ENCODE assay signal across 21 mouse cellular contexts in the genomic region with DNA sequence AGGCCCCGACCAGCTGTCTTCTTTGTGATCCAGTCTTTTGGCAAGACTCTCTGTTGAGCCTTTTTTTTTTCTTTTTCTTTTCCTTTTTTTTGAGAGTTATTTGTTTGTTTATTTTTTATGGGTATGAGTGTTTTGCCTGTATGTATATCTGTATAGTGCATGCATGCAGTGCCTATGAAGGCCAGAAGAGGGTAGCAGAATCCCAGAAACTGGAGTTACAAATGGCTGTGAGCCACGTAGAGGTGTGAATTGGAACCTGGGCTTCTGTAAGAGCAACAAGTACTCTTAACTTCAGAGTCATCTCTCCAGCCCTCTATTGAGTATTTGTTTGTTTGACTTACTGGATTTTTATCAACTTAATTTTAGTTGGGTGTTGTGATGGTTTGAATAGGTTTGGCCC.
DNase-seq lines count a peak whose midpoint lies in the region; ATAC-seq and TF ChIP-seq lines count a peak whose summit lies in the region.
"Had no signal": no experiment of that assay in that cellular context is flagged by ENCODE, and none has a peak within 500 bp of the region (broad histone marks: within the 10 kb centered on the region; RNA-seq: fewer than 3 reads in every experiment).

No protein-coding gene starts in this region.

- H3K4me2 ChIP-seq in liver, embryonic 14.5 days (ENCODE audit: low read depth): no peak overlapping the region
- H3K4me2 ChIP-seq: hindbrain, embryonic 13.5 days; intestine, embryonic 15.5 days; neural tube, embryonic 13.5 days had no signal

- no peak overlapping the region for H3K27ac ChIP-seq in liver, embryonic 14.5 days
- H3K27ac ChIP-seq in forebrain, embryonic 10.5 days: no peak overlapping the region
- H3K27ac ChIP-seq: hindbrain, embryonic 13.5 days; intestine, embryonic 15.5 days; neural tube, embryonic 13.5 days had no signal

- no peak for ATAC-seq in liver, embryonic 14.5 days (ENCODE audit: insufficient read depth)
- no peak for ATAC-seq in Patski
- ATAC-seq: forebrain, embryonic 16.5 days; intestine, embryonic 15.5 days had no signal

- H3K4me1 ChIP-seq in liver, embryonic 14.5 days (replicated peaks; ENCODE audit: control insufficient read depth in 2 of 2, insufficient read depth in 2 of 2, low read length in 1 of 2): no peaks in the 10 kb centered on the region
- no peaks in the 10 kb centered on the region for H3K4me1 ChIP-seq in forebrain, embryonic 10.5 days
- H3K4me1 ChIP-seq: hindbrain, embryonic 13.5 days; intestine, embryonic 15.5 days; megakaryocyte, embryonic 14.5 days; neural tube, embryonic 13.5 days had no signal

- H3K36me3 ChIP-seq in liver, embryonic 14.5 days (replicated peaks; ENCODE audit: control insufficient read depth, insufficient read depth, low read depth): no peaks in the 10 kb centered on the region
- H3K36me3 ChIP-seq in forebrain, embryonic 10.5 days (replicated peaks): no peaks in the 10 kb centered on the region
- H3K36me3 ChIP-seq: G1E; hindbrain, embryonic 13.5 days; intestine, embryonic 15.5 days; neural tube, embryonic 13.5 days had no signal

- no peak for DNase-seq in liver, embryonic 14.5 days (ENCODE audit: low read depth in 3 of 3, low spot score in 3 of 3)
- DNase-seq in liver (no peak), Patski (ENCODE audit: low read depth, low spot score) (no peak)
- peak; percentile 22 for DNase-seq in thymus, postnatal 4 days
- no peak for DNase-seq in thymus, postnatal 25 days
- DNase-seq in gastrocnemius, postnatal 10 days: no peak
- no peak for DNase-seq in forebrain, embryonic 10.5 days (ENCODE audit: extremely low spot score, low spot score)
- DNase-seq: adrenal gland, postnatal 25 days; cerebellum, adult 9-10 months; gastrocnemius, postnatal 25 days; heart, adult 18-20 months; kidney, postnatal 25 days; lung, postnatal 36 days; midbrain, embryonic 14.5 days; thymus, postnatal 36 days had no signal

- no peak overlapping the region for H3K4me3 ChIP-seq in liver, embryonic 14.5 days (ENCODE audit: insufficient read depth in 1 of 2, low read depth in 2 of 2, low read length in 2 of 2)
- no peak overlapping the region for H3K4me3 ChIP-seq in forebrain, embryonic 10.5 days
- H3K4me3 ChIP-seq: hindbrain, embryonic 13.5 days; intestine, embryonic 15.5 days; megakaryocyte, embryonic 14.5 days; neural tube, embryonic 13.5 days had no signal

- no peaks in the 10 kb centered on the region; the same call in 1 of the 2 replicates for H3K9me3 ChIP-seq in liver, embryonic 14.5 days (ENCODE audit: control insufficient read depth, low read length)
- H3K9me3 ChIP-seq in forebrain, embryonic 10.5 days: no peaks in the 10 kb centered on the region; the same call in 1 of the 2 replicates
- H3K9me3 ChIP-seq: G1E; hindbrain, embryonic 13.5 days; intestine, embryonic 15.5 days had no signal

- TF ChIP-seq CTCF in liver, embryonic 14.5 days (IDR thresholded peaks at IDR 0.05; ENCODE audit: low read depth): peak; percentile 21; the same call in 1 of the 2 replicates
- peak; percentile 60 for TF ChIP-seq CTCF in Patski (IDR thresholded peaks at IDR 0.05)

- POLR2A ChIA-PET in Patski (lab: Charles Lee): no interaction called here

- no peaks in the 10 kb centered on the region for H3K27me3 ChIP-seq in liver, embryonic 14.5 days (ENCODE audit: control insufficient read depth, insufficient read depth, low read length)
- peaks cover 4% of the 10 kb centered on the region for H3K27me3 ChIP-seq in Patski
- no peaks in the 10 kb centered on the region for H3K27me3 ChIP-seq in forebrain, embryonic 10.5 days (ENCODE audit: poor library complexity, severe bottlenecking)
- H3K27me3 ChIP-seq: hindbrain, embryonic 13.5 days; intestine, embryonic 15.5 days; megakaryocyte, embryonic 14.5 days; neural tube, embryonic 13.5 days had no signal

- 58% methylated on average over 2 of the region's 2 CpGs for WGBS in liver, embryonic 14.5 days (ENCODE audit: insufficient replicate concordance)
- WGBS in forebrain, embryonic 10.5 days: 85% methylated on average over 2 of the region's 2 CpGs

- CTCF ChIA-PET in Patski (lab: Charles Lee): no interaction called here

- in situ Hi-C loops in Patski (cut with MboI; ENCODE audit: low pct_unique_long_range_greater_than_20kb): no loop called here

- TF ChIP-seq EP300 in liver, embryonic 14.5 days (IDR thresholded peaks at IDR 0.05; ENCODE audit: low read depth): no peak

- no peak overlapping the region for H3K9ac ChIP-seq in liver, embryonic 14.5 days (replicated peaks)
- H3K9ac ChIP-seq: hindbrain, embryonic 13.5 days; intestine, embryonic 15.5 days; neural tube, embryonic 13.5 days had no signal
